Mouse (Mus musculus) monocyte, adult 2 months (primary cell): ENCODE results near the gene Gm40460.
"Not testable (repeated sequence)": the region's sequence is repeated elsewhere in the genome, so short reads cannot be mapped to it uniquely, and the experiment has no call there.

Experiments used
- DNase-seq, 2 experiments: peaks; one replicate each; pipeline ENCODE4 v3.0.0; 2022; ENCODE audit warnings: low spot score in 2 of 2, low read depth in 1 of 2

The Gm40460 gene

GRCm38 (mm10) chr7:142240978-142241377 is at the start of gene Gm40460:
Gm40460 (minus strand) TSS chr7:142241078.
- DNase-seq, result no peak

DNA sequence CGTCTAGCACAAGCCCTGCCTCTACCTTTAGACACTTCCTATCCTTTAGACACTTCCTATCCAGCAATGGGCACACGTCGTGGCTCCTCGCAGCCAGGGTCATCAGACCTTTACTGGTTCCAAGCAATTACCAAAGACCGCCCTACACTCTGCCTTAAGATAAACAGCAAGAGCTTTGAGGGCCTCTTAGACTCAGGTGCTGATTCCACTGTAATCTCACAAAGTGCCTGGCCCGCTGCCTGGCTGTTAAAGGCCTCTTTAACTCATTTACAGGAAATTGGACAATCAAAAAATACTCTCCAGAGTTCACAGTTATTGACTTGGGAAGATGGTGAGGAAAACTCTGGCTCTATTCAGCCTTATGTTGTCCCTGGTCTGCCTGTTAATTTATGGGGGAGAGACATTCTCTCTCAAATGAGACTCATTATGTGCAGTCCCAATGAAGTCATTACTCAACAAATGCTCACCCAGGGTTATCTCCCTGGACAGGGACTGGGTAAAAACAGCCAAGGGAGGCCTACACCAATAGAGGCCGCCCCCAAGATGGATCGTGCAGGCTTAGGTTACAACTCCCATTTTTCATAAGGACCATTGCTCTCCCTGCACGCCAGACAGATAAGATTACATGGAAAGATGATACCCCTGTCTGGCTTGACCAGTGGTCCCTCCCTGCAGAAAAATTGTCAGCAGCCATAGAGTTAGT is 45.2 kb upstream of the Gm40460 start:
- DNase-seq, result not testable (repeated sequence)

- no peak for DNase-seq
These were observed 44.4 kb upstream of the Gm40460 start for GRCm38 (mm10) chr7:142285130-142285835.

- peak; percentile 47 to 76 for DNase-seq
These were observed 43.8 kb upstream of the Gm40460 start for GRCm38 (mm10) chr7:142284615-142285080.

DNA sequence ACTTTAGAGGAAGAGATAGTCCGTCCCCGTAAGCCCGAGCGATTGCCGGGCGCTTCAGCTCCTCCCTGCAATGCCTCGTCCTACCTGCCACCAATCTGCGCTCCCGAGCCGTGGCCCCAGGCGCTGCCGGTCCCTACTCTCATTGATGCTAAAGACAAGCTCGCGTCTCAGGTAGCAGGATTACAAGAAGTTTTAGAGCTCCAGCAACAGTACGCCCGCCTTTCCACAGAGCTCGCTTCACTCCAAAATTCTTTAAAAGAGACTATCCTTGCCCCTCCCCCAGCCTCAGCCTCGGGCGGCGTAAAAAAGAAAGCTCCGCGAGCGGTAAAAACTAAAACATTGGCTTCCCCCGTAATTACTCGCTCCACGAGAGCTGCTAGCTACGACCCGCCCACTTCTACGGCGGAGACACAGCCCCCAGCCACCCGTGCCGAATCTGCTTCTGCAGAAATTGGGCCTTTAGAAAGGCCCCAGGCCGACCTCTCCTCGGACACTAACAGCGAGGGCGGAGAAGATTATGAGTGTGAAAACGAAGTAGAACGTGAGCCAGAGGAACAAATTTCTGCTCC is 43.2 kb upstream of the Gm40460 start:
- DNase-seq, result peak in 1 of 2 experiments; percentile 1

DNA sequence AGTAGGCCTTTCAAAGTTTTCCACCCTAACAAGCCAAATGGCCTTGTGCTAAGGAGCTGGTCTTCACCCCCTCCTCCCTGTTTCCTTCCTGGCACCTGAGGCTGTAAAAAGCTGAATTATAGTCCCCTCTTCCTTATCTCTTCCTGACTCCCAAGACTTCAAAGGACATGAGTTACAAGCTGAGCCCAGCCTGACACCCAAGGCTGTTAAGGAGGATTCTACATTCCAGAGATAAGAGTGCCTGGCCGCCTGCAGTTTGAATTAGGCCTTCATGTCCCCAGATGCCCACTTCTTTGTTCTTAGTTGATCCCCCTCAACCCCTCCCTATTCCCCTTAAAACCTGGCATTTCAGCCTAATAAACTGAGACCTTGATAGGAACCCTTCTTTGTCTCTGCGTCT is 42.0 kb upstream of the Gm40460 start:
- DNase-seq, result not testable (repeated sequence)

DNA sequence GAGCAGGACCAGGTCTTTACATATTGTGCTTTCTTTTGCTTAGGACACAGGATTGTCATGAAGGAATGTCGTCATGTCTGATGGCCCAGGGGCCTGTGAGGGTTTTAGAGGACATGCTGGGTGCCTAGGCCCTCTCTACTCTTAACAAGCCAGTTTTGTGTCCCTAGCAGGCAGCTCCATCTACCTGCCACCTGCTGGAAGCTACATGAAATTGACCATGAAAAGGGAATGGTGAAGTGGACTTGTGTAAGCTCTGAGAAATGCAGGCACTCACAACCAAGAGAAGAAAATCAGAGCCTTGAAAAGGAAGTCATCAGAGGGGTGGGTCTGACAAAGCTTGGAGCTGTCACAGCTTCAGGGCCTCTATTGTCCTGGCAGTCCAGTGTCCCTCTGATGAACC is 38.4 kb upstream of the Gm40460 start:
- DNase-seq, result not testable (repeated sequence)

DNA sequence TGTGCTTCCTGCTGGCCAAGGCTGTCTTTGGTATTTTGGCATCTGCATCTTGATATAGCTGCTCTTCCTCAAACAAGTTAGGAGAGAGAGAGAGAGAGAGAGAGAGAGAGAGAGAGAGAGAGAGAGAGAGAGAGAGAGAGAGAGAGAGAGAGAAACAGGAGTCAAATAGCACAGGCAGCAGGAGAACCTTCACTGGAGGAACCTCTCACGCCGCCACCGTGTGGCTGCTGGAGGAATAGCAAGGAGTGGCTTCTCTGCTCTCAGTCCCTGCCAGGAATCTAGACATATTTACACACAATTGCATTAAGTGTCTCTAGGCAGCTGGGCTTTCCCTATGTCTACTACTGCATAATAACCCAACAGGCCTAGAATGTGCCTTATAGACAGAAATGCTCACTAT is 37.3 kb upstream of the Gm40460 start:
- not testable (repeated sequence) for DNase-seq

GRCm38 (mm10) chr7:142274263-142274662 is 33.4 kb upstream of the Gm40460 start, which contains the start of gene Gm4559:
Gm4559 (minus strand) TSS chr7:142274363.
- not testable (repeated sequence) for DNase-seq

GRCm38 (mm10) chr7:142258254-142258653 is 17.4 kb upstream of the Gm40460 start, which contains the start of gene Gm2431:
Gm2431 (minus strand) TSS chr7:142258354.
- not testable (repeated sequence) for DNase-seq

DNA sequence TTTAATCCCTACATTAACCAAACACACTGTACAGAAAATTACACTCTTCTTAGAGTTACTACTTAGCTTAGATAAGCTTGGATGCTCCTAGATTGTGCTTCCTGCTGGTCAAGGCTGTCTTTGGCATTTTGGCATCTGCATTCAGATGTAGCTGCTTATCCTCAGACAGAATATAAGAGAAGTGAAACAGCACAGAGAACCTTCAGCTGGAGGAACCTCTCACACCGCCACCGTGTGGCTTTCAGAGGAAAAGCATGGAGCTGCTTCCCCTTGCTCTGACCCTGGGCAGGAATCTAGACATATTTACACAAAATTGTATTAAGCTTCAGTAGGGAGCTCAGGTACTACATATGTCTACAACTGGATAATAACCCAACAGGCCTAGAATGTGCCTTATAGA is 14.6 kb upstream of the Gm40460 start:
- DNase-seq, result peak in 1 of 2 experiments; percentile 8

DNA sequence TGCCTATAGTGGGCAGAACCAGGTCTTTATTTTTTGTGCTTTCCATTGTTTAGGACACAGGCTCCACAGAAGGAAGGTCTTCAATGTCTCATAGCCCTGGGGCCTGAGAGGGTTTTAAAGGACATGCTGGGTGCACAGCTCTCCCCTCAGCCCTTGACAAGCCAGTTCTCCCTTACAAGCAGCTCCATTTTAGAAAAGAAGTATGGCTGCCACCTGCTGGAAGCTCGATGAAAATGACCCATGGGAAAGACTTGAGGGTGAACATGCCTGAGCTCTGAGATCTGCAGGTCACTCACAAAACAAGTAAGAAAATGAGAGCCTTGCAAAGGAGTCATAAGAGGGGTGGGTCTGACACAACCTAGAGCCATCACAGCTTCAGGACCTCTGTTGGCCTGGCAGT is 8.9 kb upstream of the Gm40460 start:
- no peak for DNase-seq

DNA sequence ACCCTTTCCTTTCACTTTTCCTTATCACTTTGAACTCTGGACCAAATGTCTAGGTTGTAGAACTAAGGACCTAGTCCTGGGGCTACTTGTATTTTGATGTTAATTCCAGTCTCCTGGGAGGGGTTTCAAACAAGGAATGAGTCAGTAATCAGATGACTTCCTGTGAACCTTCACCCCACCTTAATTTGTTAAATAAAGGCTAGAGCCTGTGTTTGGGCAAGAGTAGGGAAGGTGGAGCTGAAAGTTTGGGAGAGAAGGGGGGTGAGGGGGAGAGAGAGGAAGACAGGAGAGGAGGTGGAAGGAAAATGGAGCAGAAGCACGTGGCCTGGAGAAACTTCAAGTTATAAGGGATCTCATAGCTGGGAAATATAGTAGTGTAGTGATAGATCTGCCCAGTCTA is 9.3 kb downstream of the Gm40460 start:
- no peak for DNase-seq

- DNase-seq, result not testable (repeated sequence)
These were observed 11.0 kb downstream of the Gm40460 start, which contains the start of gene Krtap5-5 for GRCm38 (mm10) chr7:142229871-142230270. Krtap5-5 (minus strand) TSS chr7:142229971.

DNA sequence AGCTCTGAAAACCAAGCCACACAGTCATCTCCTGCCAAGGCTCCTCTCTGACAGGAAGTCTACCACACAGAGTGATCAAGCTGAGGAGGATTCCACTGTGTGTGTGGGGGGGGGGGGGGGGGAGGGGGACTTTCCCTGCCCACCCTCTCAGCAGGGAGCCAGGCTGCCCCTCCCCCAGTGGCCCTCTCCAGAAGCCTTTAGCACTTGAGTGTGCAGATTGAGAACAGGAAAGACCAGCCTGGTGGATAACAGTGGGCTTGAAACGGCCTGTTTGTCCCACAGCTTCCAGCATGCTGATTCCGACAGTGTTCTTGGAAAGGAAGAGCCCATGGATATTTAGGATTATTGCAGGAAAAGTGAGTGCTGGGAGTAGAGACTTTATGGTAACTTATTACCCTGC is 16.4 kb downstream of the Gm40460 start:
- no peak for DNase-seq

DNA sequence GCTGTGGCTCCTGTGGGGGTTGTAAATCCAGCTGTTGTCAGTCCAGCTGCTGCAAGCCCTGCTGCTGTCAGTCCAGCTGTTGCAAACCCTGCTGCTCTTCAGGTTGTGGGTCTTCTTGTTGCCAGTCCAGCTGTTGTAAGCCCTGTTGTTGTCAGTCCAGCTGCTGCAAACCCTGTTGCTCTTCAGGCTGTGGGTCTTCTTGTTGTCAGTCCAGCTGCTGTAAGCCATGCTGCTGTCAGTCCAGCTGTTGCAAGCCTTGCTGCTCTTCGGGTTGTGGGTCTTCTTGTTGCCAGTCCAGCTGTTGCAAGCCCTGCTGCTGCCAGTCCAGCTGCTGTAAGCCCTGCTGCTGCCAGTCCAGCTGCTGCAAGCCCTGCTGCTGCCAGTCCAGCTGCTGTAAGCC is 28.7 kb downstream of the Gm40460 start:
- not testable (repeated sequence) for DNase-seq

DNA sequence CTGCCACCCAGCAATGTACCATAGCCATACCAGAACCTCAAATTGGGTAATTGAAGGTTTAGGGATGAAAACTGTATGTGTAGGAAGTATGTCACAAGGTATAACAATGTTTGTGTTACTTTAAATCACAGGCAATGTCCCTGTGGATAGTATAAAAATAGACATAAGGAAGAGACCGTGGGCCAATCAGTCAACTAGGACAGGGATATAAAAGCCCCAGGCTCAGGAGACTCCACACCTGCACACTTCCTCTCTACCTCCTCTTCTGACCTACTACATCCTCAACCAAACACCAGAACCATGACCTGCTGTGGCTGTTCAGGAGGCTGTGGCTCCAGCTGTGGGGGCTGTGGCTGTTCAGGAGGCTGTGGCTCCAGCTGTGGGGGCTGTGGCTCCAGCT is 29.3 kb downstream of the Gm40460 start, which contains the start of gene Gm7579:
Gene Gm7579 (plus strand): TSS at position 301 of the 400 bp plus-strand sequence.
- no peak for DNase-seq

DNA sequence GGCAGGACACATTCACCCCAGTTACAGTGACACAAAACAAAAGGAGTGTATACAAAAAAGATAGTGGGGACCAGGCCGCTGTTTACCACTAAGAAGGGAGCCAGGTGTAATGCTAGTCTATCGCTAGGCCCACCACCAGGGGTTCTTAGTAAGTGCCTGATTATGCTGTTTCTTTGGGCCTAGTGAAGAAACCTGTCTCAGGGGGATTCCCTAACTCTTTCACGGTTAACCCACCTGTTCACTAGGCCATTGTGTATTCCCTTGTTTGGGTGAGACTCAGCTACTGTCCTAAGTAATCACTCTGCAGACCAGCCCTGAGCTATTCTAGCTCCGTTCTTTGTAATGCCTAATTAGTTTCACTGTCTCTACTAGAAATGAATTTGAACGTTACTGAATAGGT is 34.0 kb downstream of the Gm40460 start:
- not testable (repeated sequence) for DNase-seq

DNA sequence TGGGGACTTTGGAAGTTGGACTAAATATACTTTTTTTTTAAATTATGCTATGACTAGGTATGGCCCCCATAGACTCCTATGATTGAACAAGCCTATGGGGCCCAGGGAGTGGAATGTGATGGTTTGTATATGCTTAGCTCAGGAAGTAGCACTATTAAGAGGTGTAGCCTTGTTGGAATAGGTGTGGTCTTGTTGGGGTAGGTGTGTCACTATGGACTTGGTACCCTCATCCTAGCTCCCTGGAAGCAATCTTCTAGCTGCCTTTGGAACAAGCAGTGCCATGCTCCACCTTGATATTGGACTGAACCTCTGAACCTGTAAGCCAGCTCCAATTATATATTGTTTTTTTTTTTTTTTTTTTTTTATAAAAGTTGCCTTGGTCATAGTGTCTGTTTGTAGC is 35.4 kb downstream of the Gm40460 start:
- no peak for DNase-seq

- DNase-seq, result no peak
These were observed 39.8 kb downstream of the Gm40460 start, which contains the start of gene Krtap5-3 for GRCm38 (mm10) chr7:142201064-142201463. Krtap5-3 (plus strand) TSS chr7:142201364.

GRCm38 (mm10) chr7:142198748-142199147 is 42.1 kb downstream of the Gm40460 start:
- no peak for DNase-seq
